ENCODE assay signal across 8 mouse cellular contexts in genomic region chr5:110094030-110094846, GRCm38 (mm10). TPM values are rescaled to one million over a fixed set of nuclear protein-coding genes. Genes with fewer than 3 reads are reported as not detected.
DNase-seq lines count a peak whose midpoint lies in the region; ATAC-seq and TF ChIP-seq lines count a peak whose summit lies in the region.

Gm35315 (minus strand) TSS chr5:110094420.

- peak within 1 kb of the TSS; percentile 67 for H3K4me3 ChIP-seq in erythroblast, embryonic 14.5 days (replicated peaks)
- H3K4me3 ChIP-seq in heart, embryonic 12.5 days, result peak within 1 kb of the TSS; percentile 54
- H3K4me3 ChIP-seq in kidney, embryonic 16.5 days (ENCODE audit: low read length), result peak within 1 kb of the TSS; percentile 68
- peak within 1 kb of the TSS; percentile 77 for H3K4me3 ChIP-seq in liver, adult 2 months (ENCODE audit: insufficient read depth, low read depth, low read length)

- H3K79me2 ChIP-seq in liver, adult 2 months (ENCODE audit: control insufficient read depth, insufficient read depth, low read length), result no peaks in the 10 kb centered on the region

- WGBS in heart, embryonic 12.5 days, result 3% methylated on average over 25 of the region's 25 CpGs
- 1% methylated on average over 25 of the region's 25 CpGs for WGBS in kidney, embryonic 16.5 days
- WGBS in liver, adult 2 months, result 1% methylated on average over 25 of the region's 25 CpGs

- peaks cover 3% of the 10 kb centered on the region; the same call in 1 of the 2 replicates for H3K27me3 ChIP-seq in erythroblast, embryonic 14.5 days (ENCODE audit: control insufficient read depth)
- 0 out of 2 replicates have a peak, but pooled peaks cover 3% of the 10 kb centered on the region for H3K27me3 ChIP-seq in heart, embryonic 12.5 days (replicated peaks)
- H3K27me3 ChIP-seq in kidney, embryonic 16.5 days (ENCODE audit: insufficient read depth, low read length), result no peaks in the 10 kb centered on the region
- H3K27me3 ChIP-seq in liver, adult 2 months (ENCODE audit: control insufficient read depth, insufficient read depth, low read length), result no peaks in the 10 kb centered on the region
- no peaks in the 10 kb centered on the region for H3K27me3 ChIP-seq in splenic B cell, adult 2 months (ENCODE audit: control insufficient read depth, insufficient read depth, low read length, poor library complexity, severe bottlenecking)

- H3K27ac ChIP-seq in heart, embryonic 12.5 days (ENCODE audit: poor library complexity, severe bottlenecking), result no peak within 1 kb of the TSS; the same call in 1 of the 2 replicates
- H3K27ac ChIP-seq in kidney, embryonic 16.5 days (ENCODE audit: low read length), result peak within 1 kb of the TSS; percentile 55
- peak within 1 kb of the TSS; percentile 74 for H3K27ac ChIP-seq in liver, adult 2 months (replicated peaks; ENCODE audit: insufficient read depth, low read depth, low read length)

- peaks cover 19% of the 10 kb centered on the region for H3K4me1 ChIP-seq in erythroblast, embryonic 14.5 days (ENCODE audit: control insufficient read depth)
- H3K4me1 ChIP-seq in heart, embryonic 12.5 days (replicated peaks), result peaks cover 9% of the 10 kb centered on the region
- peaks cover 11% of the 10 kb centered on the region for H3K4me1 ChIP-seq in kidney, embryonic 16.5 days (ENCODE audit: insufficient read depth, low read length)
- no peaks in the 10 kb centered on the region for H3K4me1 ChIP-seq in liver, adult 2 months (ENCODE audit: control insufficient read depth, insufficient read depth, low read length)

- H3K36me3 ChIP-seq in erythroblast, embryonic 14.5 days (ENCODE audit: control insufficient read depth), result no peaks in the 10 kb centered on the region
- no peaks in the 10 kb centered on the region for H3K36me3 ChIP-seq in heart, embryonic 12.5 days
- H3K36me3 ChIP-seq in kidney, embryonic 16.5 days (ENCODE audit: insufficient read depth, low read length), result no peaks in the 10 kb centered on the region
- H3K36me3 ChIP-seq in liver, adult 2 months (ENCODE audit: control insufficient read depth, insufficient read depth, low read length), result no peaks in the 10 kb centered on the region
- H3K36me3 ChIP-seq in splenic B cell, adult 2 months (ENCODE audit: control insufficient read depth, insufficient read depth, low read length, poor library complexity, severe bottlenecking), result no peaks in the 10 kb centered on the region

- ATAC-seq in heart, embryonic 12.5 days (ENCODE audit: insufficient number of reproducible peaks, low FRiP score), result peak; percentile 97
- peak; percentile 98 for ATAC-seq in kidney, embryonic 16.5 days (ENCODE audit: low FRiP score, low TSS enrichment)
- peak; percentile 99 for ATAC-seq in monocyte, adult 5-6 weeks (replicated peaks; ENCODE audit: insufficient number of reproducible peaks, low FRiP score, low TSS enrichment, poor library complexity, severe bottlenecking)

- peak within 1 kb of the TSS; percentile 73 for H3K9ac ChIP-seq in heart, embryonic 12.5 days
- peak within 1 kb of the TSS; percentile 72 for H3K9ac ChIP-seq in kidney, embryonic 16.5 days (replicated peaks; ENCODE audit: low read length)
- H3K9ac ChIP-seq in liver, adult 2 months (ENCODE audit: low read depth, low read length), result peak within 1 kb of the TSS; percentile 71

- no peaks in the 10 kb centered on the region for H3K9me3 ChIP-seq in erythroblast, embryonic 14.5 days (ENCODE audit: control insufficient read depth, low read length)
- H3K9me3 ChIP-seq in heart, embryonic 12.5 days (replicated peaks), result no peaks in the 10 kb centered on the region
- H3K9me3 ChIP-seq in kidney, embryonic 16.5 days (ENCODE audit: low read length), result no peaks in the 10 kb centered on the region

- H3K4me2 ChIP-seq in heart, embryonic 12.5 days, result peak within 1 kb of the TSS; percentile 93
- peak within 1 kb of the TSS; percentile 76 for H3K4me2 ChIP-seq in kidney, embryonic 16.5 days (replicated peaks; ENCODE audit: low read depth, low read length)

- TF ChIP-seq CTCF in brain, embryonic 14.5 days (IDR thresholded peaks at IDR 0.05; ENCODE audit: borderline replicate concordance, extremely low read depth, insufficient read depth, insufficient read length), result no peak
- no peak for TF ChIP-seq CTCF in liver, adult 2 months (IDR thresholded peaks at IDR 0.05; ENCODE audit: low read depth, low read length)

- DNase-seq in CD4-positive, CD25-positive, alpha-beta regulatory T cell, adult 2 months (ENCODE audit: low read depth, low spot score), result peak; percentile 92
- DNase-seq in brain, embryonic 14.5 days (ENCODE audit: low read depth), result peak; percentile 96
- peak; percentile 92 for DNase-seq in liver, adult 2 months (ENCODE audit: extremely low read depth, low read depth, low spot score)
- DNase-seq in splenic B cell, adult 2 months (ENCODE audit: low read depth, low spot score), result peak; percentile 92

- peak; percentile 21; the same call in 1 of the 2 replicates for TF ChIP-seq POLR2A in brain, embryonic 14.5 days (IDR thresholded peaks at IDR 0.05; ENCODE audit: borderline replicate concordance, extremely low read depth, insufficient read depth, insufficient read length, poor library complexity, severe bottlenecking)
- peak; percentile 46; the same call in 1 of the 2 replicates for TF ChIP-seq POLR2A in liver, adult 2 months (IDR thresholded peaks at IDR 0.05; ENCODE audit: extremely low read depth, insufficient read depth, low read length)

RNA-seq across cellular contexts. Expression of gene Gm35315, which starts in this region (rescaled TPM):
- 0.42 and 0.63 TPM in 2 replicates for polyA plus RNA-seq in brain, embryonic 14.5 days (2012; rRNA removed)
- polyA plus RNA-seq in erythroblast, embryonic 14.5 days (2012), result 0.02 TPM in 1 of 2 replicates, not detected in the other
- 0.46 and 0.55 TPM in 2 replicates for polyA plus RNA-seq in heart, embryonic 12.5 days (2016; fragmentation: Nextera tagmentation; extraction: Ambion mirVana)
- 1.6 and 1.7 TPM in 2 replicates for polyA plus RNA-seq in kidney, embryonic 16.5 days (2015; fragmentation: Nextera tagmentation; extraction: Ambion mirVana)
- 1.7 and 2.9 TPM in 2 replicates for total RNA-seq in liver, adult 2 months (2014; rRNA removed)
- polyA plus RNA-seq in liver, adult 2 months (2012; rRNA removed), result 0.20 and 0.26 TPM in 2 replicates
- 0.39 to 0.76 TPM in 2 of 3 replicates, not detected in the other for total RNA-seq in monocyte, adult 5-6 weeks (2017)

Comparison
In these comparisons a context has a peak if more than half of its experiments do, and no peak if none do; other contexts are left out.
1. Peak in DNase-seq in brain, embryonic 14.5 days; RNA of the gene not detected or under 1 TPM.
2. Peak in ATAC-seq, H3K4me3 ChIP-seq, H3K9ac ChIP-seq and H3K4me2 ChIP-seq in heart, embryonic 12.5 days; RNA of the gene not detected or under 1 TPM.
3. Peak in ATAC-seq in monocyte, adult 5-6 weeks; RNA of the gene not detected or under 1 TPM.